Mouse (Mus musculus): ENCODE data around the gene Pgm5. TPM values are rescaled to one million over a fixed set of nuclear protein-coding genes. Genes with fewer than 3 reads are reported as not detected.
A peak's percentile ranks its signal among the peaks of the same experiment; 100 is the strongest.

Pgm5 gene
- polyA plus RNA-seq, 1 experiment from 2014 or later = 7.8 TPM

- no peaks in the 10 kb centered on the region for H3K9me3 ChIP-seq (ENCODE audit: control insufficient read depth, low read length)
- H3K27me3 ChIP-seq (ENCODE audit: control insufficient read depth, insufficient read depth, low read length) = no peaks in the 10 kb centered on the region
- no peak for ATAC-seq (ENCODE audit: insufficient number of reproducible peaks, insufficient read depth, low FRiP score, low read depth)
- no peak overlapping the region for H3K9ac ChIP-seq (ENCODE audit: low read length)
- no peaks in the 10 kb centered on the region for H3K36me3 ChIP-seq (ENCODE audit: control insufficient read depth, insufficient read depth, low read length)
- no peak overlapping the region for H3K4me2 ChIP-seq (ENCODE audit: low read length)
- WGBS = 63% methylated on average over 10 of the region's 10 CpGs
- no peak overlapping the region for H3K4me3 ChIP-seq (ENCODE audit: control insufficient read depth in 1 of 2, insufficient read depth in 1 of 2, low read depth in 1 of 2, low read length in 2 of 2)
- no peak overlapping the region for H3K27ac ChIP-seq (replicated peaks in 1 of 2; ENCODE audit: control insufficient read depth in 1 of 2, insufficient read depth in 1 of 2, low read depth in 2 of 2, low read length in 2 of 2)
- peaks cover 16 to 17% of the 10 kb centered on the region in 2 experiments for H3K4me1 ChIP-seq (ENCODE audit: control insufficient read depth in 2 of 2, insufficient read depth in 2 of 2, low read length in 2 of 2)
Observed at GRCm38 (mm10) chr19:24672366-24672960, 189.2 kb downstream of the Pgm5 start.

GRCm38 (mm10) chr19:24671571-24671970 lies 190.1 kb downstream of the Pgm5 start:
- Histone ChIP-seq H3K9ac (ENCODE audit: low read length) (no peak overlapping the region), H3K36me3 (ENCODE audit: control insufficient read depth, insufficient read depth, low read length) (no peaks in the 10 kb centered on the region), H3K4me3 (ENCODE audit: control insufficient read depth in 1 of 2, insufficient read depth in 1 of 2, low read depth in 1 of 2, low read length in 2 of 2) (no peak overlapping the region), H3K9me3 (ENCODE audit: control insufficient read depth, low read length) (no peaks in the 10 kb centered on the region), H3K27ac (replicated peaks in 1 of 2; ENCODE audit: control insufficient read depth in 1 of 2, insufficient read depth in 1 of 2, low read depth in 2 of 2, low read length in 2 of 2) (peak overlapping the region in 1 of 2 experiments; percentile 37; a peak in 1 of 4 replicates), H3K27me3 (ENCODE audit: control insufficient read depth, insufficient read depth, low read length) (no peaks in the 10 kb centered on the region), H3K4me2 (ENCODE audit: low read length) (no peak overlapping the region), H3K4me1 (ENCODE audit: control insufficient read depth in 2 of 2, insufficient read depth in 2 of 2, low read length in 2 of 2) (peaks cover 15% of the 10 kb centered on the region in 2 experiments)
- no peak for ATAC-seq (ENCODE audit: insufficient number of reproducible peaks, insufficient read depth, low FRiP score, low read depth)
- 45% methylated on average over 3 of the region's 3 CpGs for WGBS

- Histone ChIP-seq H3K9me3 (ENCODE audit: control insufficient read depth, low read length) (no peaks in the 10 kb centered on the region), H3K9ac (ENCODE audit: low read length) (no peak overlapping the region), H3K27me3 (ENCODE audit: control insufficient read depth, insufficient read depth, low read length) (no peaks in the 10 kb centered on the region), H3K27ac (replicated peaks in 1 of 2; ENCODE audit: control insufficient read depth in 1 of 2, insufficient read depth in 1 of 2, low read depth in 2 of 2, low read length in 2 of 2) (no peak overlapping the region), H3K4me1 (ENCODE audit: control insufficient read depth in 2 of 2, insufficient read depth in 2 of 2, low read length in 2 of 2) (peaks cover 5 to 8% of the 10 kb centered on the region in 2 experiments; a peak in 2 of 4 replicates), H3K4me3 (ENCODE audit: control insufficient read depth in 1 of 2, insufficient read depth in 1 of 2, low read depth in 1 of 2, low read length in 2 of 2) (no peak overlapping the region), H3K4me2 (ENCODE audit: low read length) (no peak overlapping the region), H3K36me3 (ENCODE audit: control insufficient read depth, insufficient read depth, low read length) (no peaks in the 10 kb centered on the region)
- WGBS = 87% methylated on average over 3 of the region's 3 CpGs
- ATAC-seq (ENCODE audit: insufficient number of reproducible peaks, insufficient read depth, low FRiP score, low read depth) = no peak
Observed at GRCm38 (mm10) chr19:24667527-24667926, 194.1 kb downstream of the Pgm5 start.

- H3K4me2 ChIP-seq (ENCODE audit: low read length) = no peak overlapping the region
- no peak overlapping the region for H3K27ac ChIP-seq (replicated peaks in 1 of 2; ENCODE audit: control insufficient read depth in 1 of 2, insufficient read depth in 1 of 2, low read depth in 2 of 2, low read length in 2 of 2)
- H3K9ac ChIP-seq (ENCODE audit: low read length) = no peak overlapping the region
- H3K4me1 ChIP-seq (ENCODE audit: control insufficient read depth in 2 of 2, insufficient read depth in 2 of 2, low read length in 2 of 2) = no peaks in the 10 kb centered on the region; a peak in 1 of 4 replicates
- no peak for ATAC-seq (ENCODE audit: insufficient number of reproducible peaks, insufficient read depth, low FRiP score, low read depth)
- H3K36me3 ChIP-seq (ENCODE audit: control insufficient read depth, insufficient read depth, low read length) = no peaks in the 10 kb centered on the region
- no peak overlapping the region for H3K4me3 ChIP-seq (ENCODE audit: control insufficient read depth in 1 of 2, insufficient read depth in 1 of 2, low read depth in 1 of 2, low read length in 2 of 2)
- no peaks in the 10 kb centered on the region for H3K27me3 ChIP-seq (ENCODE audit: control insufficient read depth, insufficient read depth, low read length)
- H3K9me3 ChIP-seq (ENCODE audit: control insufficient read depth, low read length) = no peaks in the 10 kb centered on the region
- WGBS = 73% methylated on average over 11 of the region's 11 CpGs
Observed at GRCm38 (mm10) chr19:24665771-24666170, 195.9 kb downstream of the Pgm5 start.

- 94% methylated on average over 2 of the region's 2 CpGs for WGBS
- Histone ChIP-seq H3K4me3 (ENCODE audit: control insufficient read depth in 1 of 2, insufficient read depth in 1 of 2, low read depth in 1 of 2, low read length in 2 of 2) (no peak overlapping the region), H3K9ac (ENCODE audit: low read length) (no peak overlapping the region), H3K9me3 (ENCODE audit: control insufficient read depth, low read length) (no peaks in the 10 kb centered on the region), H3K4me2 (ENCODE audit: low read length) (no peak overlapping the region), H3K27me3 (ENCODE audit: control insufficient read depth, insufficient read depth, low read length) (no peaks in the 10 kb centered on the region), H3K4me1 (ENCODE audit: control insufficient read depth in 2 of 2, insufficient read depth in 2 of 2, low read length in 2 of 2) (no peaks in the 10 kb centered on the region; a peak in 1 of 4 replicates), H3K36me3 (ENCODE audit: control insufficient read depth, insufficient read depth, low read length) (no peaks in the 10 kb centered on the region), H3K27ac (replicated peaks in 1 of 2; ENCODE audit: control insufficient read depth in 1 of 2, insufficient read depth in 1 of 2, low read depth in 2 of 2, low read length in 2 of 2) (no peak overlapping the region)
- no peak for ATAC-seq (ENCODE audit: insufficient number of reproducible peaks, insufficient read depth, low FRiP score, low read depth)
Observed at GRCm38 (mm10) chr19:24662346-24662745, 199.3 kb downstream of the Pgm5 start.

- H3K27ac ChIP-seq (replicated peaks in 1 of 2; ENCODE audit: control insufficient read depth in 1 of 2, insufficient read depth in 1 of 2, low read depth in 2 of 2, low read length in 2 of 2) = no peak overlapping the region; a peak in 1 of 4 replicates
- ATAC-seq (ENCODE audit: insufficient number of reproducible peaks, insufficient read depth, low FRiP score, low read depth) = no peak
- H3K4me2 ChIP-seq (ENCODE audit: low read length) = peak overlapping the region; percentile 18; the same call in 1 of the 2 replicates
- no peaks in the 10 kb centered on the region for H3K9me3 ChIP-seq (ENCODE audit: control insufficient read depth, low read length)
- WGBS = 34% methylated on average over 3 of the region's 3 CpGs
- no peaks in the 10 kb centered on the region for H3K27me3 ChIP-seq (ENCODE audit: control insufficient read depth, insufficient read depth, low read length)
- H3K36me3 ChIP-seq (ENCODE audit: control insufficient read depth, insufficient read depth, low read length) = no peaks in the 10 kb centered on the region
- H3K4me3 ChIP-seq (ENCODE audit: control insufficient read depth in 1 of 2, insufficient read depth in 1 of 2, low read depth in 1 of 2, low read length in 2 of 2) = no peak overlapping the region
- H3K9ac ChIP-seq (ENCODE audit: low read length) = no peak overlapping the region
- peaks cover 8 to 18% of the 10 kb centered on the region in 2 experiments for H3K4me1 ChIP-seq (ENCODE audit: control insufficient read depth in 2 of 2, insufficient read depth in 2 of 2, low read length in 2 of 2)
Observed at GRCm38 (mm10) chr19:24656981-24657380, 204.7 kb downstream of the Pgm5 start.

- peak overlapping the region; percentile 25 to 55; a peak in 2 of 4 replicates for H3K27ac ChIP-seq (replicated peaks in 1 of 2; ENCODE audit: control insufficient read depth in 1 of 2, insufficient read depth in 1 of 2, low read depth in 2 of 2, low read length in 2 of 2)
- no peaks in the 10 kb centered on the region for H3K36me3 ChIP-seq (ENCODE audit: control insufficient read depth, insufficient read depth, low read length)
- no peaks in the 10 kb centered on the region for H3K9me3 ChIP-seq (ENCODE audit: control insufficient read depth, low read length)
- H3K4me1 ChIP-seq (ENCODE audit: control insufficient read depth in 2 of 2, insufficient read depth in 2 of 2, low read length in 2 of 2) = peaks cover 8 to 18% of the 10 kb centered on the region in 2 experiments
- H3K4me2 ChIP-seq (ENCODE audit: low read length) = peak overlapping the region; percentile 52
- 33% methylated on average over 9 of the region's 9 CpGs for WGBS
- no peak overlapping the region for H3K4me3 ChIP-seq (ENCODE audit: control insufficient read depth in 1 of 2, insufficient read depth in 1 of 2, low read depth in 1 of 2, low read length in 2 of 2)
- ATAC-seq (ENCODE audit: insufficient number of reproducible peaks, insufficient read depth, low FRiP score, low read depth) = no peak
- H3K9ac ChIP-seq (ENCODE audit: low read length) = no peak overlapping the region
- H3K27me3 ChIP-seq (ENCODE audit: control insufficient read depth, insufficient read depth, low read length) = no peaks in the 10 kb centered on the region
Observed at GRCm38 (mm10) chr19:24653230-24653799, 208.3 kb downstream of the Pgm5 start.

All from heart, embryonic 14.5 days (tissue).